In the genomic region with DNA sequence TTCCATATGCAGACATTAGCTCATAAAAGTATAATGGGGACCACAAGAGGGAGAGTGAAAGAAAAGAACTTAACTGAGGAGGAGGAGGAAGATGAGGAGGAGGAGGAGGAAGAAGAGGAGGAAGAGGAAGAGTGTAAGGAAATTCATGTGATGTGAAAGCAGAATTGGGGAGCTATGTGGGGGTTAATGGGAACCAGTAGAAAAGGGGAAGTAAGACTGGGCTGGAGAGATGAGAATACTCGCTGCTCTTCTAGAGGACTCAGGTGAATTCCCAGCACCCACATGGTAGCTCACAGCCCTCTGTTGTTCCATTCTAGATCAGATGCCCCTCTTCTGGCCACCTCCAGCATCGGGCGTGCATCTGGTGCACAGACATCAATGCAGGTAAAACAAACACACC, we compare ENCODE assay signal across 19 mouse cellular contexts.
DNase-seq lines count a peak whose midpoint lies in the region; ATAC-seq and TF ChIP-seq lines count a peak whose summit lies in the region.
"Had no signal": no experiment of that assay in that cellular context is flagged by ENCODE, and none has a peak within 500 bp of the region (broad histone marks: within the 10 kb centered on the region; RNA-seq: fewer than 3 reads in every experiment).

No protein-coding gene starts in this region.

- no peak for TF ChIP-seq EP300 in MEL (IDR thresholded peaks at IDR 0.05; ENCODE audit: low read depth in 1 of 2, low read length in 2 of 2)
- no peak for TF ChIP-seq EP300 in lung, postnatal 0 days (IDR thresholded peaks at IDR 0.05)

- H3K27ac ChIP-seq in MEL (ENCODE audit: control insufficient read depth, low read depth, low read length), result no peak overlapping the region
- no peak overlapping the region for H3K27ac ChIP-seq in lung, postnatal 0 days (ENCODE audit: low read length)
- H3K27ac ChIP-seq in gastrocnemius, adult 2 months, result no peak overlapping the region
- H3K27ac ChIP-seq: forebrain, embryonic 15.5 days; hindbrain, embryonic 10.5 days; hindbrain, embryonic 14.5 days had no signal

- peaks cover 2% of the 10 kb centered on the region; the same call in 1 of the 2 replicates for H3K79me2 ChIP-seq in MEL (ENCODE audit: control insufficient read depth, insufficient read depth, low read length, poor library complexity)

- intact Hi-C loops in gastrocnemius, adult 2 months (cut with DNase I), result no loop called here

- 86% methylated on average over 3 of the region's 3 CpGs for WGBS in lung, postnatal 0 days

- H3K27me3 ChIP-seq in MEL (ENCODE audit: control insufficient read depth in 1 of 2, insufficient read depth in 2 of 2, low read length in 2 of 2), result no peaks in the 10 kb centered on the region
- no peaks in the 10 kb centered on the region for H3K27me3 ChIP-seq in splenic B cell, adult 2 months (ENCODE audit: control insufficient read depth, insufficient read depth, low read length, poor library complexity, severe bottlenecking)
- H3K27me3 ChIP-seq in lung, postnatal 0 days (replicated peaks; ENCODE audit: insufficient read depth, low read length), result no peaks in the 10 kb centered on the region
- H3K27me3 ChIP-seq: forebrain, embryonic 15.5 days; heart, embryonic 12.5 days; Patski had no signal

- H3K9me3 ChIP-seq in MEL (replicated peaks; ENCODE audit: insufficient read depth, low read length), result no peaks in the 10 kb centered on the region
- no peaks in the 10 kb centered on the region for H3K9me3 ChIP-seq in lung, postnatal 0 days (ENCODE audit: low read length)
- H3K9me3 ChIP-seq: forebrain, embryonic 15.5 days had no signal

- no peak for TF ChIP-seq RAD21 in MEL (IDR thresholded peaks at IDR 0.05; ENCODE audit: low read depth, low read length)

- no peak overlapping the region for H3K4me2 ChIP-seq in lung, postnatal 0 days (replicated peaks; ENCODE audit: low read depth, low read length)
- H3K4me2 ChIP-seq: forebrain, embryonic 15.5 days; heart, embryonic 12.5 days; hindbrain, embryonic 14.5 days had no signal

- H3K9ac ChIP-seq in MEL (ENCODE audit: control insufficient read depth, low read depth, low read length, poor library complexity, severe bottlenecking), result no peak overlapping the region
- H3K9ac ChIP-seq in lung, postnatal 0 days (replicated peaks; ENCODE audit: low read depth), result no peak overlapping the region
- H3K9ac ChIP-seq: forebrain, embryonic 15.5 days; heart, embryonic 12.5 days; hindbrain, embryonic 14.5 days had no signal

- H3K4me3 ChIP-seq in MEL (ENCODE audit: control insufficient read depth in 1 of 2, insufficient read depth in 1 of 2, low read depth in 2 of 2, low read length in 2 of 2), result no peak overlapping the region
- H3K4me3 ChIP-seq in lung, postnatal 0 days (ENCODE audit: low read depth, low read length), result no peak overlapping the region
- no peak overlapping the region for H3K4me3 ChIP-seq in gastrocnemius, adult 2 months
- H3K4me3 ChIP-seq: forebrain, embryonic 15.5 days; heart, embryonic 12.5 days; hindbrain, embryonic 10.5 days had no signal

- TF ChIP-seq POLR2A in MEL (IDR thresholded peaks at IDR 0.05; ENCODE audit: control insufficient read depth in 1 of 2, insufficient read depth in 1 of 2, low read depth in 1 of 2, low read length in 2 of 2, poor library complexity in 1 of 2), result no peak

- peak; percentile 81 for ATAC-seq in megakaryocyte, adult 5-6 weeks (ENCODE audit: poor library complexity, severe bottlenecking)
- no peak for ATAC-seq in lung, postnatal 0 days
- ATAC-seq in frontal cortex, adult (ENCODE audit: low TSS enrichment), result no peak
- ATAC-seq: activated CD4-positive, CD25-positive, alpha-beta regulatory T cell, adult 4 months; forebrain, embryonic 15.5 days; Patski had no signal

- peaks cover 0 to 4% of the 10 kb centered on the region in 2 experiments; a peak in 3 of 4 replicates for H3K36me3 ChIP-seq in MEL (ENCODE audit: control insufficient read depth in 1 of 2, insufficient read depth in 2 of 2, low read length in 2 of 2)
- no peaks in the 10 kb centered on the region for H3K36me3 ChIP-seq in splenic B cell, adult 2 months (ENCODE audit: control insufficient read depth, insufficient read depth, low read length, poor library complexity, severe bottlenecking)
- no peaks in the 10 kb centered on the region for H3K36me3 ChIP-seq in lung, postnatal 0 days (ENCODE audit: insufficient read depth, low read length)
- H3K36me3 ChIP-seq: forebrain, embryonic 15.5 days; G1E had no signal

- TF ChIP-seq CTCF in MEL (IDR thresholded peaks at IDR 0.05 in 2 of 3, conservative IDR thresholded peaks at IDR 0.05 in 1 of 3; ENCODE audit: control insufficient read depth in 1 of 3, insufficient read depth in 1 of 3, low read depth in 2 of 3, low read length in 3 of 3, poor library complexity in 1 of 3, severe bottlenecking in 1 of 3), result no peak
- no peak for TF ChIP-seq CTCF in lung, postnatal 0 days (IDR thresholded peaks at IDR 0.05)
- TF ChIP-seq CTCF in gastrocnemius, adult 2 months (IDR thresholded peaks at IDR 0.05), result no peak

- DNase-seq in 416B (ENCODE audit: low read depth) (peak; percentile 24), MEL (ENCODE audit: low read depth, low spot score) (peak; percentile 65)
- DNase-seq in splenic B cell, adult 2 months (ENCODE audit: low read depth, low spot score), result peak; percentile 59
- DNase-seq in lung, postnatal 0 days (ENCODE audit: low spot score), result no peak
- DNase-seq in gastrocnemius, adult 2 months, result no peak
- DNase-seq: adrenal gland, postnatal 14 days; cerebellum, adult 11-12 months; cerebellum, adult 9-10 months; cerebellum, postnatal 36 days; gastrocnemius, postnatal 14 days had no signal

- 0 out of 4 replicates have a peak, but pooled peaks cover 0 to 2% of the 10 kb centered on the region in 2 experiments for H3K4me1 ChIP-seq in MEL (ENCODE audit: control insufficient read depth in 1 of 2, insufficient read depth in 2 of 2, low read length in 2 of 2)
- no peaks in the 10 kb centered on the region for H3K4me1 ChIP-seq in lung, postnatal 0 days (ENCODE audit: insufficient read depth, low read depth, low read length)
- H3K4me1 ChIP-seq: forebrain, embryonic 15.5 days; heart, embryonic 12.5 days; hindbrain, embryonic 10.5 days had no signal

TF ChIP-seq in MEL, 35 proteins besides CTCF, POLR2A, EP300 and RAD21:
- TF ChIP-seq ZC3H11A (IDR thresholded peaks at IDR 0.05; ENCODE audit: low read depth, low read length), result no peak
- TF ChIP-seq POLR2AphosphoS2 (IDR thresholded peaks at IDR 0.05; ENCODE audit: low read length), result no peak
- TF ChIP-seq MYC (IDR thresholded peaks at IDR 0.05; ENCODE audit: low read depth, low read length), result no peak
- no peak for TF ChIP-seq NELFE (IDR thresholded peaks at IDR 0.05; ENCODE audit: low read depth, low read length)
- TF ChIP-seq USF2 (IDR thresholded peaks at IDR 0.05; ENCODE audit: borderline replicate concordance in 1 of 2, insufficient read depth in 1 of 2, low read depth in 1 of 2, low read length in 2 of 2), result no peak
- no peak for TF ChIP-seq MAX (IDR thresholded peaks at IDR 0.05; ENCODE audit: low read length)
- TF ChIP-seq CHD1 (IDR thresholded peaks at IDR 0.05; ENCODE audit: low read depth, low read length), result no peak
- TF ChIP-seq UBTF (IDR thresholded peaks at IDR 0.05; ENCODE audit: borderline replicate concordance, insufficient read depth, low read depth, low read length), result no peak
- no peak for TF ChIP-seq TCF12 (IDR thresholded peaks at IDR 0.05; ENCODE audit: low read depth, low read length)
- no peak for TF ChIP-seq MAFK (IDR thresholded peaks at IDR 0.05; ENCODE audit: borderline replicate concordance, low read depth, low read length)

Comparison
In these comparisons a context has a peak if more than half of its experiments do, and no peak if none do; other contexts are left out.
1. DNase-seq: peak in 416B (single experiment), MEL (single experiment) and splenic B cell, adult 2 months (single experiment); none in lung, postnatal 0 days (single experiment) and gastrocnemius, adult 2 months (single experiment).